Mouse (Mus musculus) cortical plate, adult 2 months (tissue): ENCODE data around the gene Cep135.

Source experiments
- CTCF ChIP-seq: fragments of 200-500 bp; IDR thresholded peaks from 2 replicates; pipeline ENCODE4 v1.5.1; 2011; ENCODE audit warnings: mild to moderate bottlenecking, control low read depth, low read length; ENCODE audit not compliant: insufficient read depth; ENCODE audit errors: extremely low read depth
- POLR2A ChIP-seq: fragments of 200-500 bp; IDR thresholded peaks from 2 replicates; pipeline ENCODE4 v1.6.1; 2011; ENCODE audit warnings: mild to moderate bottlenecking, low read length, control low read depth; ENCODE audit not compliant: insufficient read depth; ENCODE audit errors: extremely low read depth

- no peak for TF ChIP-seq CTCF
- no peak for TF ChIP-seq POLR2A
Observed at GRCm38 (mm10) chr5:76589311-76589710, 813 bp downstream of the Cep135 start.
